Mouse (Mus musculus) embryo, embryonic 9.5 days (tissue): ENCODE measurements around the gene Wars.

Experiments used
- DNase-seq: peaks from one replicate; pipeline ENCODE4 v3.0.0-alpha.2; 2017; ENCODE audit errors: extremely low spot score

The Wars gene

GRCm38 (mm10) chr12:108893715-108894431 is at the start of gene Wars:
Wars (minus strand) TSS chr12:108894174.
- peak; percentile 97 for DNase-seq

DNA sequence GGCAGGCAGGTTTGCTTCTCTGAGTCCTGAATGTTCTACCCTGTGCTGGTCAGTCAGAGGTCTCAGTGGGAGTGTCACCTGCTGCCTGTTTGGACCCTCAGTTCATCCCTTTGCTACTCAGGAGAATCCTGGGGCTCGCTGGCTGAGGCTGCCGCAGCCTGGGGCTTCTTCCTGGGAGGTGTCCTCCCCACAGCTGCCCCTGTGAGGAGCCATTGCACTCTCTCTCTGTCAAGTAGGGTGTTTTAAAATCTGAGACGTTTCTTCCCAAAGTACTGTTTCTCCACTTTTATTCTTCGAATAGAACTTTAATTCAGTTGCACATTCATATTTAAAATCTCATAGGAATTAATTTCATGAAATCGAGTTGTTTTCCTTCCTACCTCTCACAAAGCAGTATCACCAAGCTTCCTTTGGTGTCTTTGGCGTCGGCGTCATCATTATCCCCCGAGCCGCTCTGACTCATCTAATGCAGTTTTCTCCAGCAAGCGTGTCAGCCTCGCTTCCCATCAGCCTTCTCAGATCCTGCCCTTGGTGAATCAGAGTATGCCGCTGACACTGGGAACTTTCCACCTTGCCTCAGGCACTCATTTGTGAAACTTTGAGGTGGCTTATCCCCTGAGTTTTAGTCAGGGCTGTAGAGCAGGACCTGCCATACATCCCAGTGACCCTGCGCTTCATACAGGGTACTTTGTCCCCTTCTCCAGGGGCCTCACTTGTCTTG is 48.4 kb upstream of the Wars start:
- no peak for DNase-seq

DNA sequence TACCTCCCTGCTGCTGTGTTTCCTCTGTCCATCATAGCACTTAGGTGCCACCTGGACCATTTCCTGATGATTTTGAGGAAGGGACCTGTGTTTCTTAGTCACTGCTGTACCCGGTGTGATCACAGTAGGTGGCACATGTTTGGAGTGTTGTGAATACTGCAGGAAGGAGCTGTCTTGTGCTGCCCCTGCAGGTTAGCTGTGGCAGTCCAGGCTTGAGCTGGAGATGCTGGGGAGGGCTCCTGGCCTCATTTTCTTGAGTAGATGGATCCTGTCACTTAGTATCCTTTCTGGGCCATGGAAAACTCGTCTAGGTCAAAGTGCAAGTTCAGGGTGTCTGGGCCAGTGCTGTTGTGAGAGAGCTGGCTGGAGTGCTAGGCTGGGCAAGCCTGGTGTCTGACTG is 47.3 kb upstream of the Wars start:
- no peak for DNase-seq

DNA sequence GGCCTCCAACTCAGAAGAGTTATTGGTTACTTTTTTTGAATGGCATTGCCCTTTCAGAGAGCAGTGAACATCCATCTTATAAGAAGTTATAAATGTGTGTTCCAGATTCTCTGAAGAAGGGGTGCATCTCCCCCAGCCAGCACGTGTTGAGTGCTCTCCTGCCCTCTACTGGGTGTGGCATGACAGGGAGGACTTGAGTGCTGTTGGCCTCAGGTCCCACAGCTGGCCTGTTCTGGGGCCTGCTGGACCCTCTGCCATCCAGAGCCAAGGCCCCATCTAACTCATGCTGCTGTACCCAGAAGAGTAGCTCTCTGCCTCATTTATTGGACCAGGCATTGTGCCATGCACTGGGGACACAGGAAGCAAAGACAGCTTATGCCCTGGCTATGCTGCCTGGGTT is 46.3 kb upstream of the Wars start:
- DNase-seq, result no peak

GRCm38 (mm10) chr12:108939317-108939716 is 45.3 kb upstream of the Wars start:
- no peak for DNase-seq

DNA sequence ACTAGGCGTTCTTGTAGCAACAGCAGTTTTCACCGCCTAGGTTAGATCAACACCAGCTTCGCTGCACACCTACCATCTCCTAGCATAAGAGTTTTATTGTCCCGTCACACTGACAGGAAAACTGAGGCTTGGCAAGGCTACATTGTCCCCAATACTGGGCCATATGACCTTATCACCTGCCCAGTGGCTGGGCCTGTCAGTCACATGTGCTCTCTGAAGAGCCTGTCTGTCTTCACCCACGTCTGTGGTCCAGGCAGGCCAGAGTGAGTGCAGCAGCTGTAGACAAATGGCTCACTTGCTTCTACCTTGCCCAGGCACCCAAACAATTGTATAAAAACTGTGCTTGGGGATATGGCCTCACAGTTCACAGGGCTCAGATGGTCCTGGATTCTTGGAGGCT is 44.9 kb upstream of the Wars start:
- DNase-seq, result no peak

DNA sequence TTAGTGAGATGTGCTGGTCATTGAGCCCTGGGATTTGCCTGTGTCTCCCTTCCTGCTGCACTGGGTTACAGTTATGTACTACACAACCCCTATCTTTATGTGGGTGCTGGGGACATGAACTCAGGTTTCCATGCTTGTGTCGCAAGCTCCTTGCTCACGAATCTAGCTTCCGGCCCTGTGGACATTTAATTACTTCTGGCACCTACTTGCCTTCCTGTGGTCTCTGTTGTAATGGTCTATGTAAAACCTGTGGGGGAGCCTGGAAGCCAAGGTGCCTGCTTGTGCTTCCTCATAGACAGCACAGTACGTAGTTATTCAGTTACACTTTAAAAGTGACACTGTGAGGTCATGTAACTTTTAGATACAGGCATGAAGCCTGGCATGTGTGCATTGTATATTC is 43.5 kb upstream of the Wars start:
- DNase-seq, result no peak

DNA sequence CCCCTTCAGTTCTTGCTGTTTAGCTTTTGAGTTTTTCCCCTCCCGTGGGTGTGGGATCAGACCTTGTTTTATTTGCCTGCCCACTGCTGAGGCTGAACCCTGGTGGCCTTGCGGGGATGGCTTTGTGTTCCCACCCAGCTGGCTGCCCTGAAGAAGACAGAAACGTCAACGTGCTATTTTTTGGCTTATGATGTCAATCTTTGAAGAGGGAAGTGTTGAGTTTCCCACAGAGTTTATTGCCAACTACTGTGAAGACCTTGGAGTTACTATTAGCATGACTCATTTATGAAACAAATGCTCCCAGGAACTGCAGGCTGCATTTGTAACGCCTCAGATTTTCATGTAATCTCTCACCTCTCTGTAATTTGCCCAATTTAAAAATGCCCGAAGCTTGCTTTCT is 42.9 kb upstream of the Wars start:
- no peak for DNase-seq

DNA sequence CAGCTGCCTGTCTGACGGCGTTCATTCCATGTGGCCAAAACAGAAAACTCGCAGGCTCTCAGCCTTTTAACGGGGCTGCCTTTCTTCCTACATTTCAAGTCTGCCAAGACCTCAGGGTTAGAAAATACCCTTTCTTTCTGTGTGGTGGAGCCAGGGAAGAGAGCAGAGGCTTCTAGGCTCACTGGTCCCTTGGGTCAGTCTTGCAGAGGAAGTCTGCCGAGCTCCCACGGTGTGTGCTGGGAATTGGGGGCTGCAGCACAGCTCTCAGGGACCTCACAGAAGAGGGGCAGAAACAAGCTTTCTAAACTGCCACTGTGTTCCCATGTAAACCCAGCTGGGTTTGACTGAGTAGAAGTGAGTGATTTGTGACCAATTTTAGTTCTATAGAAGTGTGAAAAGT is 40.3 kb upstream of the Wars start:
- no peak for DNase-seq

- DNase-seq, result no peak
Measured at GRCm38 (mm10) chr12:108932113-108932512, 38.1 kb upstream of the Wars start.

GRCm38 (mm10) chr12:108931341-108932053 is 37.5 kb upstream of the Wars start:
- DNase-seq, result no peak

DNA sequence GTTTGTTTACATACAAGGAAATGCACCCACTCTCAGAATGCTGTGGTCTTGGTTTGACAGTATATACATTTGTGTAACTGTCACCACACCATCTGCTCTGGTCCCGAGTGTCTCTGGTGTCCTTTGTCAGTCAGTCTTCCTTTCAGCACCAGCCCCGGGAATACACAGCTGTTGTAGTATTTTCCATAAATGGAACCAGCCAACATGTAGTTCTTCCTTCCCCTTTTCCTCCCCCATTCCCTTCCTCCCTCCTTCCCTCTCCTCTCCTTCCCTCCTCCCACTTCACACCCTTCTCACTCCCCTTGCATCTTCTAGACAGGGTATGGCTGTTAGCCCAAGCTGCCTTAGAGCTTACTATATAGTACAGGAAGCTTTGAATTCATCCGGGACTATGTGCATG is 35.5 kb upstream of the Wars start:
- no peak for DNase-seq

DNA sequence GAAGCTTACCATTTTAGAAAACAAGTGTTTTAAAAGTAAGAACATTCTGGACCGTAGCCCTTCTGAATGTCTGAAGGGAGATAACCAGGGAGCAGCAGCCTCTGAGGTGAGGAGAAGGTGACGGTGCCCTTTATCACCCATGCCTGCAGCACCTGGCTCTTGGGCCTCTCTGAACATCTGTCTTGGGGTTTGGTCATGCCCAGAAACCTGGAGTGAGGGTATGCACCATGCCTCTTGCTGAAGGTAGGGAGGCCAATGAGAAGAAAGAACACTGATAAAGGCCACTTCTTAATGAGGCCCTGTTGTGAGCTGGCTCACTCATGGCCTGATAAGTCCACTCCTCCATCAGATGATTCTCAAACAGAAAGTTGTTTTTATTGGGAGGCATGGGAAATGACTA is 34.3 kb upstream of the Wars start:
- DNase-seq, result no peak

DNA sequence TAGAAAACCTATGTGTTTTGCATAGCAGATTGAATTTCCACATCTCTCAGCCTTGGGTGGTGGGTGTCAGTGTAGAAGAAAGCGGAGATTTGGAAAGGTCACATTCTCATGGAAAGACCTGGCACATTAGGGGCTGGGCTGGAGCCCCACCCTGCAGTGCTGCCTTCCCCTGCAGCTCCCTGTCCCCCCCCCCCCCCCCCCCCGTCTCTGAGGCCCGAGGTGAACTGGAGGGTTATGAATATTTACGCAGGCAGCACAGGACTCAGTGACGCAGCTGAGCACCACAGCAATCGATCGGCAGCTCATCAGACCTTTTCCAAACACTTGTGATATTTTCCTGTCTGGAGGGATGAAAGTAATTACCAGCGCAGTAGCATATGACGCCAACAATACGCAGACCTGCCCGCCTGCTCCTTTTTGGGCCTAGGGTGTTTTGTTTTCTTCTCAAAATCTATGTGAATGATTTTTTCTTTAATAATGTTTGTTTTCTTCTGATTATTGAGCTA is 32.7 kb upstream of the Wars start:
- DNase-seq, result no peak

GRCm38 (mm10) chr12:108918753-108919152 is 24.8 kb upstream of the Wars start:
- no peak for DNase-seq

- no peak for DNase-seq
Measured at GRCm38 (mm10) chr12:108917509-108917908, 23.5 kb upstream of the Wars start.

GRCm38 (mm10) chr12:108916447-108917042 is 22.6 kb upstream of the Wars start:
- no peak for DNase-seq

- DNase-seq, result peak; percentile 49
Measured at GRCm38 (mm10) chr12:108915893-108916292, 21.9 kb upstream of the Wars start.

DNA sequence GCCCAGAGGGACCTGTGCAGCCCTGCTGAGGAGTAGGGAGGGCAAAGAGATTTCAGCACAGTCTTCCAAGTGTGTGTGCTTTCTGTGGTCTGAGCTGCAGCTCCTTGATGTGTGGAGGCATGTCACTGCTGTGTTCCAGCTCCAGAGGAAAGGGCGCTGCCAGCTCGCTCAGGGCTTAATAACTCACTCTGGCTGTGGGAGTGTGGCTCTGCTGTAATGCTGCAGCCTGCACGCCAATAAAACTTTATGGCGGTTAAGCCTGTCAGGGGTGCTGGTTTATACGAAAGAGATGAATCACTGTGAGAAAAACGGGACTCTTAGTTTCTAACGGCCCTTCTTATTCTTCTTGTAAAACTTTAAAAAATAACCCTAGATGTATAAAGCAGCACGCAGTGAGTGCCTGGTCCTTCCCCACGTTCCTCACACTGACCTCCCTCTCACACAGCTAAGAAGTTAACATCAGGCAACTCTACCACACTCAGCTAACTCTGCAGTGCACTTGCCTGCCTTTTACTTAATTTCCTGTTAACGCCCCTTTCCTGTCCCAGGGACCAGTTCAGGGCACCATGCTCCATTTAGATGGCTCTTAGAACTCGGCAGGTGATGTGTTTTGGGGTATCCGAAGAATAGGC is 20.9 kb upstream of the Wars start:
- DNase-seq, result no peak

GRCm38 (mm10) chr12:108914198-108914597 is 20.2 kb upstream of the Wars start:
- DNase-seq, result no peak

DNA sequence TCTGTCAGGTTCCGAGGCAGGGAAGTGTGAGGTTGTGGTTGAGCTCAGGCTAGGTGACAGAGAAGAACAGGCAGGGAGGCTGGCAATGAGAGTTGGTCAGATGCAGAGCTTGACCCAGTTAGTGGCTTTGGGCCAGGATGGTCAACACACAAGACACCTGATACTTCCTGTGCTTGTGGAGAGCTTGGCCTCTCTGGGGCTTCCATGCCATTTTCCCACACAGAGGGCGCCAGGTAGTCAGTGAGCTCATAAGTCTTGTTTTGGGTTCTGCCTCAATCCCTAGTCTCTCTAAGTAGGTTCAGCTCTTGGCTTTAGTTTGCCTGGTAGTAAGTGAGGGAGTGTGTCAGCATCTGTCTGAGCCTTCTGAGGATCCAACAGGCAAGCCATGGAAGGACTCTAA is 18.5 kb upstream of the Wars start:
- DNase-seq, result no peak
